Mouse (Mus musculus) forebrain, embryonic 11.5 days (tissue): ENCODE measurements at regions not wholly inside any gene's neighbourhood (a gene's known extent, or its start where the extent isn't known, plus 50 kb on each side); places are given as distances from the start of the nearest gene placed in this dataset.
"Not testable (repeated sequence)": the region's sequence is repeated elsewhere in the genome, so short reads cannot be mapped to it uniquely, and the experiment has no call there.

Source experiments
- ATAC-seq: fragments of 200-750 bp; cut with Nextera tagmentation; replicated peaks from 2 replicates; pipeline ENCODE4 v1.8.0; 2017; ENCODE audit warnings: moderate TSS enrichment; ENCODE audit not compliant: low FRiP score
- DNase-seq: peaks from one replicate; pipeline ENCODE4 v3.0.0-alpha.2; 2017; ENCODE audit warnings: low spot score
- H3K27ac ChIP-seq: fragments of 300-500 bp; sonication (generic); 2 replicates; pipeline ENCODE4 v1.5.1; 2014; ENCODE audit warnings: low read depth, low read length
- H3K27me3 ChIP-seq: fragments of 300-500 bp; sonication (generic); 2 replicates; pipeline ENCODE4 v1.6.1; 2014; ENCODE audit warnings: mild to moderate bottlenecking, low read length, mixed read lengths; ENCODE audit not compliant: control insufficient read depth, insufficient read depth
- H3K36me3 ChIP-seq: fragments of 300-500 bp; sonication (generic); 2 replicates; pipeline ENCODE4 v1.6.1; 2014; ENCODE audit warnings: mild to moderate bottlenecking, low read length, moderate library complexity, mixed read lengths; ENCODE audit not compliant: control insufficient read depth, insufficient read depth
- H3K4me1 ChIP-seq: fragments of 300-500 bp; sonication (generic); replicated peaks from 2 replicates; pipeline ENCODE4 v1.6.1; 2014; ENCODE audit warnings: low read length, mixed read lengths; ENCODE audit not compliant: control insufficient read depth, insufficient read depth
- H3K4me2 ChIP-seq: fragments of 300-500 bp; sonication (generic); 2 replicates; pipeline ENCODE4 v1.6.1; 2014; ENCODE audit warnings: low read depth, mild to moderate bottlenecking, low read length, moderate library complexity, mixed read lengths; ENCODE audit not compliant: severe bottlenecking
- H3K4me3 ChIP-seq: fragments of 300-500 bp; sonication (generic); 2 replicates; pipeline ENCODE4 v1.5.1; 2014; ENCODE audit warnings: low read depth, low read length
- H3K9ac ChIP-seq: fragments of 300-500 bp; sonication (generic); 2 replicates; pipeline ENCODE4 v1.6.1; 2014; ENCODE audit warnings: low read length
- H3K9me3 ChIP-seq: fragments of 300-500 bp; sonication (generic); 2 replicates; pipeline ENCODE4 v1.6.1; 2016; ENCODE audit warnings: low read length, mixed read lengths; ENCODE audit not compliant: control insufficient read depth
- WGBS: fragments of 180-500 bp; shearing (Covaris S2); extraction: QIAGEN DNeasy Blood & Tissue Kit; methylation state at CpG from one replicate; pipeline ENCODE4 v1.1.7; 2014; 5-methylcytosine and 5-hydroxymethylcytosine counted together

DNA sequence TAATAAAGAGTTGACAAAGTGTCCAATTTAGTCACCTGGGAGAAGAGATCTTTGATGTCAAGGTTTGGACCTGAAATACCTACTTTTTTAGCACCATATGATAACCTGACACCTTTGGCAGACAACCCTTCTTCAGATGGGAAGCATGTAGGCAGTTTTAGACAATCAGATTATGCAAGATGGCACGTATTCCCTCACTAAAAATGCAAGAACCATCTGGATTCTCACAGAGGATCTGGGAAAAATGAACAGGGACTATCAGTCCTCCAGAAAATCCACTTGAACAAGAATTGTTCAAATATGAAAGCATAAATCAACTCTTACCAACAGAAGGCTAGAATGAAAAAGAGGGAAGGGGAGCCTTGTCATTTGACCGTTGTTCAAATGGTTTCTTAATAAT is 148.4 kb downstream of the Mat2b start:
- Histone ChIP-seq H3K36me3 (no peaks in the 10 kb centered on the region), H3K27me3 (no peaks in the 10 kb centered on the region), H3K4me3 (no peak overlapping the region), H3K4me1 (no peaks in the 10 kb centered on the region), H3K4me2 (no peak overlapping the region), H3K27ac (no peak overlapping the region), H3K9me3 (no peaks in the 10 kb centered on the region), H3K9ac (no peak overlapping the region)
- ATAC-seq: no peak
- DNase-seq: no peak
- WGBS: 87% methylated on average over 2 of the region's 2 CpGs

DNA sequence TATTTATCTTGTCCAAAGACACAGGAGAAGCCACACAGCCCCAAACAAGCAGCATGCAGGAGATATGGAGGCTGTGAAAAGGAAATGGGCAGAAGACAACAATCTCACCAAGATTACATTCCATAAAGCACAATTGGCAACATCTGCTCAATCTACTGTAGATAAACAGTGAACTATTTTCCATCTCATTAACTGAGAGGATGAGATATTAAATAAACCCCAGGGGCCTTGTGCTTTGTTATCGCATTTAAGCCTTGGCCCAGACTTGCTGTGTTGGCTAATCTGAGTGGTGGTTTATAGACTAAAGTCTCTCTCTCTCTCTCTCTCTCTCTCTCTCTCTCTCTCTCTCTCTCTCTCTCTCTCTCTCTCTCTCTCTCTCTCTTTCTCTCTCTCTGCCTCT is 149.5 kb downstream of the Mat2b start:
- WGBS: 77% methylated on average over 1 of the region's 1 CpGs

DNA sequence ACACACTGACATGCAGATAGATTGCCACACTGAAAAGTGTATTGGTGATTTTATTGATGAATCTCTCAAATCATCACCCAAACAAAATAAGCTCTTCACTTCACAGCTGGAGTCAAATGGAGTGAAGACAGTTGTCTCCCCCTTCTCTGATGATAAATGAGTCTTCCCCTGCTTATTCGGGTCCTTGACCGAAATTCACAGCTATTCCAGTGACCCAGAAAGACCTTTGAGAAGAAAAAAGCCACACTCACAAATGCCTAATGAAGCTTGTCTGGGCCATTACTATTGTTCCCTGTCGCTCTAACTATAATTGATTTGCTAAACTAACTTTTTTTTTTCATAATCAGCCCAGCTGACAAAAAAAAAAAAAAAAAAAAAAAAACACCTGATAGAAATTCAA is 154.8 kb downstream of the Mat2b start:
- Histone ChIP-seq H3K27ac (no peak overlapping the region), H3K9me3 (no peaks in the 10 kb centered on the region), H3K36me3 (no peaks in the 10 kb centered on the region), H3K9ac (no peak overlapping the region), H3K4me3 (no peak overlapping the region), H3K27me3 (no peaks in the 10 kb centered on the region), H3K4me1 (no peaks in the 10 kb centered on the region), H3K4me2 (no peak overlapping the region)
- 16% methylated on average over 3 of the region's 3 CpGs for WGBS
- no peak for ATAC-seq
- no peak for DNase-seq

More for the DNA sequence above, 149.5 kb downstream of the Mat2b start:
- no peak overlapping the region for H3K9ac ChIP-seq
- ATAC-seq: no peak
- H3K4me2 ChIP-seq: no peak overlapping the region
- H3K27me3 ChIP-seq: no peaks in the 10 kb centered on the region
- no peaks in the 10 kb centered on the region for H3K36me3 ChIP-seq
- no peak overlapping the region for H3K27ac ChIP-seq
- no peak overlapping the region for H3K4me3 ChIP-seq
- H3K4me1 ChIP-seq: no peaks in the 10 kb centered on the region
- H3K9me3 ChIP-seq: no peaks in the 10 kb centered on the region
- DNase-seq: no peak

DNA sequence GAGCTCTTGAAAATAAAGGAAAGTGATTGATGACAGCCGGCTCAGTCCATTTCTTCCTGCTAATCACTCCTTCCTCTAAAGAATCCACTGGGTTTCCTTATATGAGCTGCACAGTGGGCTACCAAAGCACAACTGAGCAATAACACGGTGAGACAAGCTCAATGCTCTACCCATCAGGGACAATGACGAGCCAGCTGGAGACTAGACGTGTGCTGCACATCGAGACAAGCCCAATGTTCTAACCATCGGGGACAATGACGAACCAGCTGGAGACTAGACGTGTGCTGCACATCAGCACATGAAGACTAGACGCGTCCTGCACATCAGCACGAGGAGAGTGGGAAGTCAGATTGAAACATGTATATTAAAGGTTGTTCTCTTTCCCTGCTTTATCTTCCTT is 155.2 kb downstream of the Mat2b start:
- WGBS: 45% methylated on average over 11 of the region's 11 CpGs
- Histone ChIP-seq H3K4me1 (no peaks in the 10 kb centered on the region), H3K27ac (no peak overlapping the region), H3K27me3 (no peaks in the 10 kb centered on the region), H3K36me3 (no peaks in the 10 kb centered on the region), H3K9me3 (no peaks in the 10 kb centered on the region), H3K4me3 (no peak overlapping the region), H3K4me2 (no peak overlapping the region), H3K9ac (no peak overlapping the region)
- DNase-seq (no peak), ATAC-seq (no peak)

DNA sequence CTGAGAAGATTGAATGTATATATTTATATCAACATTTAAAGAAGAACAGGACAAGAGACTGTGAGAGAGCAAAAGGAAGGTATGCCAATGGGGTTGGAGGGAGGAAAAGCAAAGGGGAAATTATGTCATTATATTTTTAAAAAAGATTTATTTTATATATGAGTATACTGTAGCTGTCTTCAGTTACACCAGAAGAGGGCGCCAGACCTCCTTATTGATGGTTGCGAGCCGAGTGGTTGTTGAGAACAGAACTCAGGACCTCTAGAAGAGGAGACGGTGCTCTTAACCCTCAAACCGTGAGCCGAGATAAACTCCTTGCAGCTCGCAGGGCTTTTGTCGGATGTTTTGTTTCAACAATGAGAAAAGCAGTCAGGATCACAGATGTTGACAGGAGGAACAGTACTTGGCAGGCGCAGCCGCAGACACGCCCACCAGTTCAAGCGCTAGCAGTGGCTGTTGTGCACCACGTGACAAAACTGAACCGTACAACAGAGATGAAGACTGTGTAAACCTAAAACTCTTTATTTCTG is 158.7 kb downstream of the Mat2b start:
- ATAC-seq: no peak
- H3K4me2 ChIP-seq: no peak overlapping the region
- no peak overlapping the region for H3K27ac ChIP-seq
- DNase-seq: no peak
- no peak overlapping the region for H3K4me3 ChIP-seq
- H3K4me1 ChIP-seq: no peaks in the 10 kb centered on the region
- no peak overlapping the region for H3K9ac ChIP-seq
- H3K27me3 ChIP-seq: no peaks in the 10 kb centered on the region
- 84% methylated on average over 14 of the region's 14 CpGs for WGBS
- no peaks in the 10 kb centered on the region for H3K36me3 ChIP-seq
- no peaks in the 10 kb centered on the region for H3K9me3 ChIP-seq

DNA sequence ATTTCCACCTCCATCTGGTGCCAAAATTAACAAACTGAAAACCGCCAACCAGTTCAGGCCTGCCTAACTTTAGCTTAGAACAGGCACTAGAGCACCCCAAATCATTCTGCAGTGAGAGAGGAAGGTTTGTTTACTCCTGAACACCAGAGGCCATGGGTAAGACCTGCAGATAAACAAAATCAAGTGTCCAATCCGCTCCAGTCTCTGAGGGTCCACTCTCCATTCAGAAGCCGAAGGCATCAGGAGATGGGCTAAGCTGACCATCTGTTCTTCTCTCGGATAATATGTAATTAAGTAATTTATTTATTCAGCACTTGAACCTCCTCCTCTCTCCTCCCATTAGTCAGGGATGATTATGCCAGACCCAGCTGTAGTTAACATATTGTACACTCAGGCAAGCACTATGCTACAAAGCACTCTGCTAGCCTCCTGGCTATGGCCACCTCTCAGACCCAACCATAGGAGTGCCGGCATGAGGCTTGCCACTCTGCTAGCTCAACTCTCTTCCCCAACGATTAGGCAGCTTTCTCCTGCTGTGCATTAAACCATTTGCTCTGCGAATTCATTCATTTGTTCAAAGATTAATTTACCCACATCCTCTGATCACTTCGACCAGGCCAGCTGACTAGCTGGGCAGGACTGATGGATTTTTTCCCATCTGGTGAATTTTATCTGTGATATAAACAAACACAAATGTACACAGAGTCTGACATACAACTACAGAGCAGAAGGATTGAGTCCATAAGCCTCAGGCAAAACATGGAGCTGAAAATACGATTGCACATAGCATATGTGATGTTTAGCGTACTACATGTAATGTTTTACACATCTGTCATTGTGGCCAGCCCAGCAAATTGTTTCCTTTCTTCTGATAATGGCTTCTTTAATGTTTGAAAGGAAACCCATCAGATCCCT is 184.4 kb downstream of the Mat2b start:
- no peaks in the 10 kb centered on the region for H3K27me3 ChIP-seq
- no peak overlapping the region for H3K4me3 ChIP-seq
- no peak for DNase-seq
- no peaks in the 10 kb centered on the region for H3K4me1 ChIP-seq
- ATAC-seq: peak; percentile 87
- no peak overlapping the region for H3K9ac ChIP-seq
- no peak overlapping the region for H3K4me2 ChIP-seq
- WGBS: 73% methylated on average over 10 of the region's 10 CpGs
- no peaks in the 10 kb centered on the region for H3K9me3 ChIP-seq
- H3K36me3 ChIP-seq: no peaks in the 10 kb centered on the region
- no peak overlapping the region for H3K27ac ChIP-seq

DNA sequence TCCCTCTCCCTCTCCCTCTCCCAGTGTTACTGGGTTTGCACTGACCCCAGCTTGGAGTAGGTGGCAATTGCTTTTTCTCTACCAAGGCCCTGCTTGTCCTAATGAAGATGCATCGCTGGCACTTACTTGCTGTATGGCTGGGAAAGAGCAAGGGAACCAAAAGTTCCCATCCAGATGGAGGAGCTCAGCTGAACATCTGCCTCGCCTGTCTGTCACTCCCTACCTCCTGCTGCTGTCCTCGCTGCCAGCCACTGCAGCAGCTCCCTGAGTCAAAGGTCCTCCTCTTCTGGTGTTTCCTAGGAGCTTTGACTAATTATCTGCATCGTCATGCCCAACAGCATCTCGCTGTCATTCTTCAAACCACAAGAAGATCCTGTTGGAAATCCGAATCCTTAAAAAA is 203.4 kb downstream of the Mat2b start:
- Histone ChIP-seq H3K4me1 (no peaks in the 10 kb centered on the region), H3K4me2 (no peak overlapping the region), H3K9ac (no peak overlapping the region), H3K27ac (no peak overlapping the region), H3K4me3 (no peak overlapping the region), H3K9me3 (no peaks in the 10 kb centered on the region), H3K36me3 (no peaks in the 10 kb centered on the region), H3K27me3 (no peaks in the 10 kb centered on the region)
- no peak for ATAC-seq
- 56% methylated on average over 6 of the region's 6 CpGs for WGBS
- DNase-seq: no peak

DNA sequence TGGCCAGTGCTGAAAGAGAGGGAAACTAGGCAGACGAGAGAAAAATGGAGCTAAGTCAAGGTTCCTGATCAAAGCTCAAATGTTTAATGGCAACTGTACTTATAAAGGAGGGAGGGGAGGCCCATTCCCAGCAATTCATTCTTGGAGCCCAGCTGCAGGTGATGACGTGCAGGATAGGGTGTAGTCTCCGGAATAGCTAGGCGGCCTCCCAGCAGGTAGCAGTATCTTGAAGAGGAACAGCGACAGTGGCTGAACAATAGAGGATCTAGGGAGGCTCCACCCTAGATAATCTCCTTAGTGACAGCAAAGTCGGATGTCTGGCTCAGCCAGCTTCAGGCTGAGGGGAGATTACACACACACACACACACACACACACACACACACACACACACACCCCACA is 216.8 kb downstream of the Mat2b start:
- whole genome bisulfite sequencing: 12% methylated on average over 6 of the region's 6 CpGs
- DNase-seq, H3K9ac ChIP-seq, H3K4me2 ChIP-seq, H3K4me3 ChIP-seq, H3K4me1 ChIP-seq, H3K36me3 ChIP-seq, H3K27me3 ChIP-seq, H3K9me3 ChIP-seq, H3K27ac ChIP-seq, ATAC-seq: not testable (repeated sequence)

DNA sequence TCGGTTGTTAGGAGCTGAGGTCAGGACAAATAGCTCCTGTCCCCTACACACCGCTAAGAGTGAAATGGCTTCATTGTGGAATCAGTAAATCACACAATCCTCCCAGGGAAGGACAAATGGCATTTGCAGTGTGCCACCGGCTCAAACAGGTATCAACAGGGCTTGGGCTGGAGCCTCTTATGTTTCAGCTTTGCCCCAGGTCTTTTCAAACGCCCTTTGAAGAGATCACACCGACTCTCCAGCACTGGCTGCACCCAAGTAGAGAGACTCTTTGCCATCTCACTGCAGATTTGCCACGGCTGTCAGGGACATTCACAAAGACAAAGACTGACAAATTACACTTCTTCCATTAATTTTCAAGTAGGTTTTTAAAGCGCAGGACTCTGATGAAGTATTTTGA is 217.7 kb downstream of the Mat2b start:
- Histone ChIP-seq H3K9me3 (no peaks in the 10 kb centered on the region), H3K4me1 (no peaks in the 10 kb centered on the region), H3K9ac (no peak overlapping the region), H3K27ac (no peak overlapping the region), H3K36me3 (no peaks in the 10 kb centered on the region), H3K4me3 (no peak overlapping the region), H3K4me2 (no peak overlapping the region), H3K27me3 (no peaks in the 10 kb centered on the region)
- ATAC-seq (no peak), DNase-seq (no peak)
- WGBS: 42% methylated on average over 7 of the region's 7 CpGs
